Mouse (Mus musculus) retina, embryonic 14.5 days (tissue): Measurements from ENCODE around the gene Tpbgl.

Experiments
- DNase-seq: peaks from one replicate; pipeline ENCODE4 v3.0.0-alpha.2; 2015; ENCODE audit warnings: low spot score

The Tpbgl gene

GRCm38 (mm10) chr7:99642078-99642477 lies 15.2 kb upstream of the Tpbgl start:
- no peak for DNase-seq

- DNase-seq = no peak
These were observed 14.3 kb upstream of the Tpbgl start for GRCm38 (mm10) chr7:99641245-99641644.

- DNase-seq = no peak
These were observed 7.2 kb upstream of the Tpbgl start for GRCm38 (mm10) chr7:99633966-99634665.

- peak; percentile 46 for DNase-seq
These were observed 5.4 kb upstream of the Tpbgl start for GRCm38 (mm10) chr7:99632286-99632685.

GRCm38 (mm10) chr7:99627366-99627765 lies 463 bp upstream of the Tpbgl start:
- DNase-seq = no peak

- DNase-seq = peak; percentile 89
These were observed 1.1 kb downstream of the Tpbgl start for GRCm38 (mm10) chr7:99625722-99626375.

GRCm38 (mm10) chr7:99618860-99619259 lies 8.0 kb downstream of the Tpbgl start:
- peak; percentile 68 for DNase-seq

- DNase-seq = no peak
These were observed 8.6 kb downstream of the Tpbgl start for GRCm38 (mm10) chr7:99618264-99618663.

GRCm38 (mm10) chr7:99607632-99608031 lies 19.3 kb downstream of the Tpbgl start:
- DNase-seq = no peak

GRCm38 (mm10) chr7:99606766-99607165 lies 20.1 kb downstream of the Tpbgl start:
- no peak for DNase-seq

GRCm38 (mm10) chr7:99606303-99606702 lies 20.6 kb downstream of the Tpbgl start:
- DNase-seq = no peak

- DNase-seq = no peak
These were observed 21.8 kb downstream of the Tpbgl start for GRCm38 (mm10) chr7:99605058-99605457.

GRCm38 (mm10) chr7:99603875-99604662 lies 22.8 kb downstream of the Tpbgl start:
- no peak for DNase-seq

- no peak for DNase-seq
These were observed 28.2 kb downstream of the Tpbgl start for GRCm38 (mm10) chr7:99598722-99599121.

GRCm38 (mm10) chr7:99593868-99594803 lies 32.8 kb downstream of the Tpbgl start:
- no peak for DNase-seq

- DNase-seq = no peak
These were observed 34.2 kb downstream of the Tpbgl start for GRCm38 (mm10) chr7:99592669-99593068.

- no peak for DNase-seq
These were observed 36.3 kb downstream of the Tpbgl start for GRCm38 (mm10) chr7:99590646-99591045.

GRCm38 (mm10) chr7:99590064-99590463 lies 36.8 kb downstream of the Tpbgl start:
- peak; percentile 89 for DNase-seq

- no peak for DNase-seq
These were observed 40.9 kb downstream of the Tpbgl start for GRCm38 (mm10) chr7:99585976-99586375.

GRCm38 (mm10) chr7:99583625-99584024 lies 43.3 kb downstream of the Tpbgl start:
- DNase-seq = no peak

GRCm38 (mm10) chr7:99582867-99583266 lies 44.0 kb downstream of the Tpbgl start:
- peak; percentile 39 for DNase-seq

- DNase-seq = no peak
These were observed 44.6 kb downstream of the Tpbgl start for GRCm38 (mm10) chr7:99582306-99582705.
